Mouse (Mus musculus): ENCODE results near the gene Mrm1. TPM values are rescaled to one million over a fixed set of nuclear protein-coding genes. Genes with fewer than 3 reads are reported as not detected.

Mrm1 gene
- polyA plus RNA-seq, 1 experiment from 2014 or later, result 11.0 TPM

GRCm38 (mm10) chr11:84764527-84764961 is 54.8 kb downstream of the Mrm1 start:
- H3K27ac ChIP-seq (ENCODE audit: low read length), result no peak overlapping the region
- ATAC-seq (ENCODE audit: insufficient number of reproducible peaks, insufficient read depth, low FRiP score, low read depth), result peak; percentile 49; the same call in 1 of the 2 replicates
- no peaks in the 10 kb centered on the region for H3K36me3 ChIP-seq (ENCODE audit: control insufficient read depth, insufficient read depth, low read length)
- WGBS, result 4% methylated on average over 21 of the region's 21 CpGs
- peaks cover 9% of the 10 kb centered on the region; the same call in 1 of the 2 replicates for H3K4me1 ChIP-seq (ENCODE audit: control insufficient read depth, insufficient read depth, low read length)
- H3K9ac ChIP-seq (replicated peaks; ENCODE audit: low read depth, low read length), result no peak overlapping the region
- no peak overlapping the region for H3K4me3 ChIP-seq (ENCODE audit: low read depth, low read length)
- H3K4me2 ChIP-seq (replicated peaks; ENCODE audit: low read depth, low read length), result peak overlapping the region; percentile 29
- no peaks in the 10 kb centered on the region for H3K9me3 ChIP-seq (ENCODE audit: control insufficient read depth, low read depth, low read length)
- no peaks in the 10 kb centered on the region; the same call in 1 of the 2 replicates for H3K27me3 ChIP-seq (ENCODE audit: control insufficient read depth, insufficient read depth, low read length)

- Histone ChIP-seq H3K4me2 (replicated peaks; ENCODE audit: low read depth, low read length) (peak overlapping the region; percentile 29), H3K27me3 (ENCODE audit: control insufficient read depth, insufficient read depth, low read length) (no peaks in the 10 kb centered on the region; the same call in 1 of the 2 replicates), H3K27ac (ENCODE audit: low read length) (no peak overlapping the region), H3K4me1 (ENCODE audit: control insufficient read depth, insufficient read depth, low read length) (peaks cover 9% of the 10 kb centered on the region; the same call in 1 of the 2 replicates), H3K36me3 (ENCODE audit: control insufficient read depth, insufficient read depth, low read length) (no peaks in the 10 kb centered on the region), H3K4me3 (ENCODE audit: low read depth, low read length) (no peak overlapping the region), H3K9ac (replicated peaks; ENCODE audit: low read depth, low read length) (no peak overlapping the region), H3K9me3 (ENCODE audit: control insufficient read depth, low read depth, low read length) (no peaks in the 10 kb centered on the region)
- WGBS, result 17% methylated on average over 7 of the region's 8 CpGs
- no peak for ATAC-seq (ENCODE audit: insufficient number of reproducible peaks, insufficient read depth, low FRiP score, low read depth)
Measured at GRCm38 (mm10) chr11:84764116-84764515, 55.2 kb downstream of the Mrm1 start.

Other genes with a start within 250 kb of the Mrm1 start
- 11.7 and 12.9 TPM in 2 replicates for gene Dhrs11, start 9.5 kb upstream of the Mrm1 start, polyA plus RNA-seq (2014; fragmentation: Nextera tagmentation; extraction: Ambion mirVana)
- 68.0 and 69.6 TPM in 2 replicates for gene Ggnbp2, start 51.3 kb upstream of the Mrm1 start, polyA plus RNA-seq (2014; fragmentation: Nextera tagmentation; extraction: Ambion mirVana)
- 9.3 and 9.4 TPM in 2 replicates for gene Myo19, start 60.6 kb upstream of the Mrm1 start, polyA plus RNA-seq (2014; fragmentation: Nextera tagmentation; extraction: Ambion mirVana)
- 3.0 and 4.2 TPM in 2 replicates for gene Pigw, start 60.8 kb upstream of the Mrm1 start, polyA plus RNA-seq (2014; fragmentation: Nextera tagmentation; extraction: Ambion mirVana)
- gene Znhit3, start 96.9 kb upstream of the Mrm1 start, polyA plus RNA-seq (2014; fragmentation: Nextera tagmentation; extraction: Ambion mirVana), result 54.9 and 64.3 TPM in 2 replicates
- 0.48 and 0.62 TPM in 2 replicates for gene Car4, start 138.3 kb upstream of the Mrm1 start, polyA plus RNA-seq (2014; fragmentation: Nextera tagmentation; extraction: Ambion mirVana)